Mouse (Mus musculus): ENCODE data around the gene Ddx46.

DNA sequence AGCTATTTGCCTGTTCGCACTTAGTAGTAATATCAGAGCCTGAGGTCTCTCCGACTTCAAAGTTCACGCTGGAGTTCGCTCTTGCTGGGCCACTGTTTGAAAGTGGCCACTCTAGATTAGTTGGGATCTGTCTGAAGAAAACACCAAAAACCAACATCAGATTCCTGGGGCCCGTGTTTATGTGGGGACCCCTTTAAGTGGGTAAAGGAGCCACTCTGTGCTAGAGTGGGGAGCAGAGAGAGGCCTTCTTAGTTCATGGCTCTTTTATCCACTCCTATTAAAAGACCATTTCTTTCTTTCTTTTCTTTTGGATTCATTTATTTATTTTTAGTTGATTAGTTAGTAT is 80.3 kb downstream of the Ddx46 start:
- TF ChIP-seq EP300 (IDR thresholded peaks at IDR 0.05) (no peak), CTCF (IDR thresholded peaks at IDR 0.05) (no peak)
